Mouse (Mus musculus): ENCODE data around the gene Ccdc183. TPM values are rescaled to one million over a fixed set of nuclear protein-coding genes. Genes with fewer than 3 reads are reported as not detected.

Gene Ccdc183
- total and polyA plus RNA-seq, 2 experiments from 2014 or later = 0.23 TPM; not detected in 1

- H3K36me3 ChIP-seq (replicated peaks; ENCODE audit: control insufficient read depth, insufficient read depth, low read length) = no peaks in the 10 kb centered on the region
- no peaks in the 10 kb centered on the region for H3K4me1 ChIP-seq (ENCODE audit: control insufficient read depth, insufficient read depth)
- H3K27ac ChIP-seq (ENCODE audit: low read depth) = no peak overlapping the region
- no peaks in the 10 kb centered on the region for H3K27me3 ChIP-seq (ENCODE audit: control insufficient read depth, insufficient read depth, low read length)
- TF ChIP-seq EP300 (IDR thresholded peaks at IDR 0.05; ENCODE audit: low read depth) (no peak), CTCF (IDR thresholded peaks at IDR 0.05; ENCODE audit: low read depth) (peak; percentile 50)
- no peak for DNase-seq (ENCODE audit: low spot score)
- no peaks in the 10 kb centered on the region for H3K9me3 ChIP-seq (replicated peaks; ENCODE audit: control insufficient read depth, low read length)
- H3K4me3 ChIP-seq (ENCODE audit: low read depth, low read length) = no peak overlapping the region
- ATAC-seq (ENCODE audit: insufficient read depth, low read depth) = no peak
- H3K4me2 ChIP-seq (ENCODE audit: low read depth, low read length) = no peak overlapping the region
- H3K9ac ChIP-seq (replicated peaks; ENCODE audit: low read depth, low read length) = no peak overlapping the region
- WGBS = 16% methylated on average over 6 of the region's 6 CpGs
These were observed 22.4 kb upstream of the Ccdc183 start for GRCm38 (mm10) chr2:25639890-25640289.

- TF ChIP-seq CTCF (IDR thresholded peaks at IDR 0.05; ENCODE audit: low read depth) (0 out of 2 replicates have a peak, but pooled peaks have one; percentile 16), EP300 (IDR thresholded peaks at IDR 0.05; ENCODE audit: low read depth) (no peak)
- no peak overlapping the region for H3K27ac ChIP-seq (ENCODE audit: low read depth)
- H3K4me2 ChIP-seq (ENCODE audit: low read depth, low read length) = no peak overlapping the region
- H3K9ac ChIP-seq (replicated peaks; ENCODE audit: low read depth, low read length) = no peak overlapping the region
- ATAC-seq (ENCODE audit: insufficient read depth, low read depth) (no peak), DNase-seq (ENCODE audit: low spot score) (no peak)
- no peaks in the 10 kb centered on the region for H3K4me1 ChIP-seq (ENCODE audit: control insufficient read depth, insufficient read depth)
- H3K27me3 ChIP-seq (ENCODE audit: control insufficient read depth, insufficient read depth, low read length) = no peaks in the 10 kb centered on the region
- no peaks in the 10 kb centered on the region for H3K36me3 ChIP-seq (replicated peaks; ENCODE audit: control insufficient read depth, insufficient read depth, low read length)
- H3K9me3 ChIP-seq (replicated peaks; ENCODE audit: control insufficient read depth, low read length) = no peaks in the 10 kb centered on the region
- H3K4me3 ChIP-seq (ENCODE audit: low read depth, low read length) = no peak overlapping the region
- 56% methylated on average over 1 of the region's 1 CpGs for WGBS
These were observed 16.6 kb upstream of the Ccdc183 start for GRCm38 (mm10) chr2:25634046-25634445.

- no peak overlapping the region for H3K9ac ChIP-seq (replicated peaks; ENCODE audit: low read depth, low read length)
- H3K9me3 ChIP-seq (replicated peaks; ENCODE audit: control insufficient read depth, low read length) = no peaks in the 10 kb centered on the region
- no peak overlapping the region for H3K27ac ChIP-seq (ENCODE audit: low read depth)
- no peak overlapping the region for H3K4me3 ChIP-seq (ENCODE audit: low read depth, low read length)
- no peak overlapping the region for H3K4me2 ChIP-seq (ENCODE audit: low read depth, low read length)
- no peaks in the 10 kb centered on the region for H3K4me1 ChIP-seq (ENCODE audit: control insufficient read depth, insufficient read depth)
- WGBS = 82% methylated on average over 3 of the region's 3 CpGs
- no peak for DNase-seq (ENCODE audit: low spot score)
- H3K27me3 ChIP-seq (ENCODE audit: control insufficient read depth, insufficient read depth, low read length) = no peaks in the 10 kb centered on the region
- no peak for ATAC-seq (ENCODE audit: insufficient read depth, low read depth)
- H3K36me3 ChIP-seq (replicated peaks; ENCODE audit: control insufficient read depth, insufficient read depth, low read length) = no peaks in the 10 kb centered on the region
- no peak for TF ChIP-seq EP300 (IDR thresholded peaks at IDR 0.05; ENCODE audit: low read depth)
- no peak for TF ChIP-seq CTCF (IDR thresholded peaks at IDR 0.05; ENCODE audit: low read depth)
These were observed 16.1 kb upstream of the Ccdc183 start for GRCm38 (mm10) chr2:25633616-25634015.

GRCm38 (mm10) chr2:25628738-25629137, 11.3 kb upstream of the Ccdc183 start:
- no peaks in the 10 kb centered on the region for H3K36me3 ChIP-seq (replicated peaks; ENCODE audit: control insufficient read depth, insufficient read depth, low read length)
- no peak overlapping the region for H3K4me3 ChIP-seq (ENCODE audit: low read depth, low read length)
- WGBS = 39% methylated on average over 4 of the region's 4 CpGs
- no peak overlapping the region for H3K27ac ChIP-seq (ENCODE audit: low read depth)
- DNase-seq (ENCODE audit: low spot score) (no peak), ATAC-seq (ENCODE audit: insufficient read depth, low read depth) (no peak)
- no peak overlapping the region for H3K9ac ChIP-seq (replicated peaks; ENCODE audit: low read depth, low read length)
- no peak overlapping the region for H3K4me2 ChIP-seq (ENCODE audit: low read depth, low read length)
- no peaks in the 10 kb centered on the region for H3K9me3 ChIP-seq (replicated peaks; ENCODE audit: control insufficient read depth, low read length)
- H3K27me3 ChIP-seq (ENCODE audit: control insufficient read depth, insufficient read depth, low read length) = no peaks in the 10 kb centered on the region
- no peaks in the 10 kb centered on the region for H3K4me1 ChIP-seq (ENCODE audit: control insufficient read depth, insufficient read depth)
- TF ChIP-seq CTCF (IDR thresholded peaks at IDR 0.05; ENCODE audit: low read depth) = no peak
- no peak for TF ChIP-seq EP300 (IDR thresholded peaks at IDR 0.05; ENCODE audit: low read depth)

- H3K4me1 ChIP-seq (ENCODE audit: control insufficient read depth, insufficient read depth) = no peaks in the 10 kb centered on the region
- WGBS = 75% methylated on average over 6 of the region's 6 CpGs
- no peak within 1 kb of the TSS for H3K27ac ChIP-seq (ENCODE audit: low read depth)
- ATAC-seq (ENCODE audit: insufficient read depth, low read depth) (no peak), DNase-seq (ENCODE audit: low spot score) (no peak)
- no peak within 1 kb of the TSS for H3K4me2 ChIP-seq (ENCODE audit: low read depth, low read length)
- H3K4me3 ChIP-seq (ENCODE audit: low read depth, low read length) = no peak within 1 kb of the TSS
- H3K27me3 ChIP-seq (ENCODE audit: control insufficient read depth, insufficient read depth, low read length) = no peaks in the 10 kb centered on the region
- no peak within 1 kb of the TSS for H3K9ac ChIP-seq (replicated peaks; ENCODE audit: low read depth, low read length)
- H3K36me3 ChIP-seq (replicated peaks; ENCODE audit: control insufficient read depth, insufficient read depth, low read length) = no peaks in the 10 kb centered on the region
- no peaks in the 10 kb centered on the region for H3K9me3 ChIP-seq (replicated peaks; ENCODE audit: control insufficient read depth, low read length)
- TF ChIP-seq CTCF (IDR thresholded peaks at IDR 0.05; ENCODE audit: low read depth) (no peak), EP300 (IDR thresholded peaks at IDR 0.05; ENCODE audit: low read depth) (no peak)
These were observed 10.3 kb upstream of the Ccdc183 start, which contains the start of gene Fcna for GRCm38 (mm10) chr2:25627811-25628210. Fcna (minus strand) TSS chr2:25628030.

- no peak for ATAC-seq (ENCODE audit: insufficient read depth, low read depth)
- TF ChIP-seq CTCF (IDR thresholded peaks at IDR 0.05; ENCODE audit: low read depth) (no peak), EP300 (IDR thresholded peaks at IDR 0.05; ENCODE audit: low read depth) (no peak)
- Histone ChIP-seq H3K36me3 (replicated peaks; ENCODE audit: control insufficient read depth, insufficient read depth, low read length) (no peaks in the 10 kb centered on the region), H3K4me2 (ENCODE audit: low read depth, low read length) (no peak overlapping the region), H3K9ac (replicated peaks; ENCODE audit: low read depth, low read length) (no peak overlapping the region), H3K27ac (ENCODE audit: low read depth) (no peak overlapping the region), H3K4me3 (ENCODE audit: low read depth, low read length) (no peak overlapping the region), H3K27me3 (ENCODE audit: control insufficient read depth, insufficient read depth, low read length) (no peaks in the 10 kb centered on the region), H3K9me3 (replicated peaks; ENCODE audit: control insufficient read depth, low read length) (no peaks in the 10 kb centered on the region), H3K4me1 (ENCODE audit: control insufficient read depth, insufficient read depth) (0 out of 2 replicates have a peak, but pooled peaks cover 4% of the 10 kb centered on the region)
- DNase-seq (ENCODE audit: low spot score) = no peak
- 55% methylated on average over 5 of the region's 5 CpGs for WGBS
These were observed 8.5 kb upstream of the Ccdc183 start for GRCm38 (mm10) chr2:25625986-25626385.
